Mouse (Mus musculus) MEL (cell line): Measurements from ENCODE around the gene Tbc1d16. TPM values are rescaled to one million over a fixed set of nuclear protein-coding genes. Genes with fewer than 3 reads are reported as not detected.

Experiments used
- DNase-seq: peaks from one replicate; pipeline ENCODE4 v3.0.0; 2011; ENCODE audit warnings: low read depth, low spot score
- H3K27ac ChIP-seq: 2 replicates; pipeline ENCODE4 v1.5.1; 2012; ENCODE audit warnings: low read depth, mild to moderate bottlenecking, control low read depth, low read length, moderate library complexity; ENCODE audit not compliant: control insufficient read depth
- H3K27me3 ChIP-seq, 2 experiments: fragments of 150-350 bp in 1 of 2; sonication (generic) in 1 of 2; 2 replicates each; pipeline ENCODE4 v1.6.1; 2012; ENCODE audit warnings: low read length in 2 of 2, mild to moderate bottlenecking in 2 of 2, improper control_type of control experiment in 1 of 2, moderate library complexity in 1 of 2; ENCODE audit not compliant: insufficient read depth in 2 of 2, control insufficient read depth in 1 of 2
- H3K36me3 ChIP-seq, 2 experiments: 2 replicates each; pipeline ENCODE4 v1.6.1; 2012 to 2014; ENCODE audit warnings: low read length in 2 of 2, improper control_type of control experiment in 1 of 2, inconsistent platforms in 1 of 2, mild to moderate bottlenecking in 1 of 2; ENCODE audit not compliant: insufficient read depth in 2 of 2, control insufficient read depth in 1 of 2
- H3K4me1 ChIP-seq, 2 experiments: fragments of 150-350 bp in 1 of 2; sonication (generic) in 1 of 2; 2 replicates each; pipeline ENCODE4 v1.6.1; 2012; ENCODE audit warnings: low read length in 2 of 2, improper control_type of control experiment in 1 of 2, mild to moderate bottlenecking in 1 of 2; ENCODE audit not compliant: insufficient read depth in 2 of 2, control insufficient read depth in 1 of 2
- H3K4me3 ChIP-seq, 2 experiments: fragments of 150-350 bp in 1 of 2; sonication (generic) in 1 of 2; 2 replicates each; pipeline ENCODE4 v1.5.1; 2012; ENCODE audit warnings: low read depth in 2 of 2, low read length in 2 of 2, mild to moderate bottlenecking in 2 of 2, moderate library complexity in 2 of 2, control low read depth in 1 of 2, improper control_type of control experiment in 1 of 2; ENCODE audit not compliant: control insufficient read depth in 1 of 2, insufficient read depth in 1 of 2
- H3K79me2 ChIP-seq: 2 replicates; pipeline ENCODE4 v1.6.1; 2012; ENCODE audit warnings: mild to moderate bottlenecking, low read length, moderate library complexity; ENCODE audit not compliant: control insufficient read depth, poor library complexity, insufficient read depth
- H3K9ac ChIP-seq: 2 replicates; pipeline ENCODE4 v1.6.1; 2012; ENCODE audit warnings: low read depth, mild to moderate bottlenecking, control low read depth, low read length, moderate library complexity; ENCODE audit not compliant: control insufficient read depth, poor library complexity, severe bottlenecking
- H3K9me3 ChIP-seq: fragments of 150-350 bp; sonication (generic); replicated peaks from 2 replicates; pipeline ENCODE4 v1.6.1; 2012; ENCODE audit warnings: mild to moderate bottlenecking, low read length, improper control_type of control experiment, moderate library complexity; ENCODE audit not compliant: insufficient read depth
- BHLHE40 ChIP-seq: IDR thresholded peaks from 2 replicates; pipeline ENCODE4 v1.6.1; 2012; ENCODE audit warnings: low read depth, mild to moderate bottlenecking, inconsistent platforms, low read length, improper control_type of control experiment, borderline replicate concordance
- CHD2 ChIP-seq: IDR thresholded peaks from 2 replicates; pipeline ENCODE4 v1.6.1; 2011; ENCODE audit warnings: low read length, improper control_type of control experiment
- ELF1 ChIP-seq: IDR thresholded peaks from 2 replicates; pipeline ENCODE4 v1.6.1; 2014; ENCODE audit warnings: low read depth, mild to moderate bottlenecking, inconsistent platforms, low read length, improper control_type of control experiment, moderate library complexity
- EP300 ChIP-seq, 2 experiments: IDR thresholded peaks; 2 replicates each; pipeline ENCODE4 v1.6.1; 2011; ENCODE audit warnings: improper control_type of control experiment in 2 of 2, low read length in 2 of 2, low read depth in 1 of 2, mild to moderate bottlenecking in 1 of 2
- ETS1 ChIP-seq: IDR thresholded peaks from 2 replicates; pipeline ENCODE4 v1.6.1; 2012; ENCODE audit warnings: low read depth, mild to moderate bottlenecking, inconsistent platforms, low read length, improper control_type of control experiment, moderate library complexity
- GABPA ChIP-seq: IDR thresholded peaks from 2 replicates; pipeline ENCODE4 v1.6.1; 2012; ENCODE audit warnings: low read depth, mild to moderate bottlenecking, inconsistent platforms, low read length, improper control_type of control experiment, moderate library complexity
- GATA1 ChIP-seq: IDR thresholded peaks from 2 replicates; pipeline ENCODE4 v1.6.1; 2011; ENCODE audit warnings: low read depth, low read length, improper control_type of control experiment
- JUND ChIP-seq: IDR thresholded peaks from 2 replicates; pipeline ENCODE4 v1.6.1; 2011; ENCODE audit warnings: low read depth, mild to moderate bottlenecking, improper control_type of control experiment, low read length
- MAFK ChIP-seq: IDR thresholded peaks from 2 replicates; pipeline ENCODE4 v1.6.1; 2011; ENCODE audit warnings: low read depth, mild to moderate bottlenecking, low read length, improper control_type of control experiment, borderline replicate concordance
- MAZ ChIP-seq: IDR thresholded peaks from 2 replicates; pipeline ENCODE4 v1.6.1; 2012; ENCODE audit warnings: low read depth, mild to moderate bottlenecking, inconsistent platforms, low read length, improper control_type of control experiment
- NELFE ChIP-seq: IDR thresholded peaks from 2 replicates; pipeline ENCODE4 v1.6.1; 2011; ENCODE audit warnings: low read depth, low read length, improper control_type of control experiment
- NRF1 ChIP-seq: IDR thresholded peaks from 2 replicates; pipeline ENCODE4 v1.6.1; 2014; ENCODE audit warnings: low read depth, mild to moderate bottlenecking, inconsistent platforms, low read length, improper control_type of control experiment, moderate library complexity; ENCODE audit not compliant: poor library complexity, insufficient read depth, severe bottlenecking
- POLR2AphosphoS2 ChIP-seq: IDR thresholded peaks from 2 replicates; pipeline ENCODE4 v1.6.1; 2011; ENCODE audit warnings: low read length, improper control_type of control experiment
- RAD21 ChIP-seq: IDR thresholded peaks from 2 replicates; pipeline ENCODE4 v1.6.1; 2011; ENCODE audit warnings: mild to moderate bottlenecking, low read depth, low read length, improper control_type of control experiment
- RCOR1 ChIP-seq: IDR thresholded peaks from 2 replicates; pipeline ENCODE4 v1.6.1; 2012; ENCODE audit warnings: low read depth, mild to moderate bottlenecking, inconsistent platforms, low read length, improper control_type of control experiment
- UBTF ChIP-seq: IDR thresholded peaks from 2 replicates; pipeline ENCODE4 v1.6.1; 2012; ENCODE audit warnings: low read depth, mild to moderate bottlenecking, inconsistent platforms, low read length, improper control_type of control experiment, moderate library complexity, borderline replicate concordance; ENCODE audit not compliant: insufficient read depth
- USF2 ChIP-seq, 2 experiments: IDR thresholded peaks; 2 replicates each; pipeline ENCODE4 v1.6.1; 2011 to 2012; ENCODE audit warnings: improper control_type of control experiment in 2 of 2, low read length in 2 of 2, borderline replicate concordance in 1 of 2, inconsistent platforms in 1 of 2, low read depth in 1 of 2, mild to moderate bottlenecking in 1 of 2; ENCODE audit not compliant: insufficient read depth in 1 of 2
- ZMIZ1 ChIP-seq: IDR thresholded peaks from 2 replicates; pipeline ENCODE4 v1.6.1; 2012; ENCODE audit warnings: low read depth, mild to moderate bottlenecking, inconsistent platforms, low read length, improper control_type of control experiment, moderate library complexity
- polyA plus RNA-seq, 2 experiments: library from polyadenylated mRNA; stranded (reverse) in 1 of 2; unstranded in 1 of 2; fragments of >175 nt in 1 of 2; fragments of >200 nt in 1 of 2; gene quantifications; 2 replicates each; pipeline versions ENCODE4 v1.2.1 to v1.2.4; 2012; ENCODE audit warnings: low replicate concordance in 2 of 2, low read depth in 1 of 2; ENCODE audit not compliant: insufficient read length in 2 of 2, insufficient read depth in 1 of 2, missing spikeins in 1 of 2
- total RNA-seq: library from RNA; depleted of rRNA; stranded (reverse); fragments of 300-350 nt; gene quantifications from 2 replicates; pipeline ENCODE4 v1.2.3, GENCODE M21; 2012

The Tbc1d16 gene
- total and polyA plus RNA-seq, 3 experiments, result 13.6 to 19.2 TPM; not detected in 1

- TF ChIP-seq EP300 (IDR thresholded peaks at IDR 0.05; ENCODE audit: low read depth in 1 of 2, low read length in 2 of 2), result no peak
- TF ChIP-seq, all 39 proteins: peak for 0
- no peak for DNase-seq
- Histone ChIP-seq H3K79me2 (no peaks in the 10 kb centered on the region), H3K27me3 (no peaks in the 10 kb centered on the region), H3K4me1 (no peaks in the 10 kb centered on the region), H3K9ac (no peak overlapping the region), H3K36me3 (no peaks in the 10 kb centered on the region), H3K27ac (no peak overlapping the region), H3K9me3 (no peaks in the 10 kb centered on the region), H3K4me3 (no peak overlapping the region)
These were observed 66.6 kb downstream of the Tbc1d16 start for GRCm38 (mm10) chr11:119161665-119162064.

GRCm38 (mm10) chr11:119160050-119160449, 68.2 kb downstream of the Tbc1d16 start:
- DNase-seq, result no peak
- no peaks in the 10 kb centered on the region; a peak in 1 of 4 replicates for H3K36me3 ChIP-seq
- TF ChIP-seq MAZ (no peak), NRF1 (no peak), ETS1 (no peak), ZMIZ1 (no peak), UBTF (no peak), BHLHE40 (no peak), RAD21 (no peak), CHD2 (no peak)
- no peaks in the 10 kb centered on the region for H3K4me1 ChIP-seq
- H3K4me3 ChIP-seq, result no peak overlapping the region
- no peak overlapping the region for H3K27ac ChIP-seq
- no peaks in the 10 kb centered on the region for H3K9me3 ChIP-seq
- H3K27me3 ChIP-seq, result no peaks in the 10 kb centered on the region
- H3K9ac ChIP-seq, result no peak overlapping the region
- no peaks in the 10 kb centered on the region for H3K79me2 ChIP-seq

- Histone ChIP-seq H3K79me2 (no peaks in the 10 kb centered on the region), H3K27ac (no peak overlapping the region), H3K9me3 (no peaks in the 10 kb centered on the region), H3K9ac (no peak overlapping the region), H3K27me3 (no peaks in the 10 kb centered on the region), H3K36me3 (no peaks in the 10 kb centered on the region; a peak in 1 of 4 replicates), H3K4me3 (no peak overlapping the region), H3K4me1 (no peaks in the 10 kb centered on the region)
- TF ChIP-seq NRF1 (no peak), USF2 (IDR thresholded peaks at IDR 0.05; ENCODE audit: borderline replicate concordance in 1 of 2, insufficient read depth in 1 of 2, low read depth in 1 of 2, low read length in 2 of 2) (no peak), BHLHE40 (no peak), ZMIZ1 (no peak), RCOR1 (no peak), CHD2 (no peak), NELFE (no peak), MAFK (no peak), ELF1 (no peak), JUND (no peak), MAZ (no peak), POLR2AphosphoS2 (no peak), GABPA (no peak), GATA1 (no peak)
- DNase-seq, result peak; percentile 35
These were observed 68.8 kb downstream of the Tbc1d16 start for GRCm38 (mm10) chr11:119159496-119159895.
